Mouse (Mus musculus) C2C12 (cell line): Measurements from ENCODE around the gene Tas2r140.

Experiments used
- CTCF ChIP-seq: IDR thresholded peaks from one replicate; pipeline ENCODE4 v1.5.1; 2011; ENCODE audit not compliant: control insufficient read depth, insufficient read depth, insufficient read length
- FOSL1 ChIP-seq: IDR thresholded peaks from one replicate; pipeline ENCODE4 v1.8.0; 2011; ENCODE audit warnings: mild to moderate bottlenecking, low read length; ENCODE audit not compliant: poor library complexity, insufficient read depth, severe bottlenecking
- MAX ChIP-seq: IDR thresholded peaks from one replicate; pipeline ENCODE4 v1.6.1; 2011; ENCODE audit warnings: mild to moderate bottlenecking, control low read depth
- MYOD1 ChIP-seq: IDR thresholded peaks from one replicate; pipeline ENCODE4 v1.6.1; 2011; ENCODE audit warnings: low read depth; ENCODE audit not compliant: control insufficient read depth, insufficient read length
- USF1 ChIP-seq: IDR thresholded peaks from one replicate; pipeline ENCODE4 v1.6.1; 2011; ENCODE audit warnings: low read depth, mild to moderate bottlenecking, control low read depth, moderate library complexity

- TF ChIP-seq FOSL1 (no peak), CTCF (no peak), MAX (no peak), USF1 (no peak), MYOD1 (no peak)
Measured at GRCm38 (mm10) chr6:133102430-133102829, 46.8 kb upstream of the Tas2r140 start.
